Mouse (Mus musculus) embryonic fibroblast, embryonic 13.5 days (primary cell): Measurements from ENCODE around the gene Agk. TPM values are rescaled to one million over a fixed set of nuclear protein-coding genes. Genes with fewer than 3 reads are reported as not detected.

ENCODE experiments used
- H3K27ac ChIP-seq: 2 replicates; pipeline ENCODE4 v1.5.1; 2012; ENCODE audit warnings: low read length, control low read depth, inconsistent platforms; ENCODE audit not compliant: insufficient read depth
- H3K4me1 ChIP-seq: 2 replicates; pipeline ENCODE4 v1.6.1; 2011; ENCODE audit warnings: low read length; ENCODE audit not compliant: control insufficient read depth, insufficient read depth
- H3K4me3 ChIP-seq: 2 replicates; pipeline ENCODE4 v1.5.1; 2011; ENCODE audit warnings: mild to moderate bottlenecking, control low read depth, low read length; ENCODE audit not compliant: insufficient read depth
- CTCF ChIP-seq: IDR thresholded peaks from 2 replicates; pipeline ENCODE4 v1.5.1; 2011; ENCODE audit warnings: mild to moderate bottlenecking, control low read depth, low read length, moderate library complexity, borderline replicate concordance; ENCODE audit not compliant: insufficient read depth
- POLR2A ChIP-seq: IDR thresholded peaks from 2 replicates; pipeline ENCODE4 v1.6.1; 2011; ENCODE audit warnings: low read depth, mild to moderate bottlenecking, control low read depth, low read length, moderate library complexity
- polyA plus RNA-seq: library from polyadenylated mRNA; stranded (reverse); fragments of >200 nt; gene quantifications from 2 replicates; pipeline ENCODE4 v1.2.4, GENCODE M21; 2011; ENCODE audit warnings: low read depth; ENCODE audit not compliant: missing spikeins, insufficient read length

Gene Agk
- 18.3 and 21.3 TPM in 2 replicates for polyA plus RNA-seq

- H3K4me1 ChIP-seq = peaks cover 4% of the 10 kb centered on the region; the same call in 1 of the 2 replicates
- H3K4me3 ChIP-seq = peak within 1 kb of the TSS; percentile 82
- TF ChIP-seq CTCF = no peak
- peak; percentile 89 for TF ChIP-seq POLR2A
- peak within 1 kb of the TSS; percentile 77 for H3K27ac ChIP-seq
Measured at GRCm38 (mm10) chr6:40324897-40325841, at the start of gene Agk. Gene Agk (plus strand): TSS chr6:40325172.

GRCm38 (mm10) chr6:40300707-40301106 is 24.3 kb upstream of the Agk start:
- Histone ChIP-seq H3K4me1 (no peaks in the 10 kb centered on the region), H3K27ac (no peak overlapping the region), H3K4me3 (no peak overlapping the region)
- TF ChIP-seq POLR2A (no peak), CTCF (no peak)

GRCm38 (mm10) chr6:40303379-40303778 is 21.6 kb upstream of the Agk start:
- Histone ChIP-seq H3K4me1 (no peaks in the 10 kb centered on the region), H3K27ac (no peak overlapping the region), H3K4me3 (no peak overlapping the region)
- TF ChIP-seq POLR2A = no peak
- TF ChIP-seq CTCF = peak; percentile 20; the same call in 1 of the 2 replicates

- Histone ChIP-seq H3K4me3 (no peak overlapping the region), H3K4me1 (no peaks in the 10 kb centered on the region), H3K27ac (no peak overlapping the region)
- TF ChIP-seq POLR2A (no peak), CTCF (no peak)
Measured at GRCm38 (mm10) chr6:40304972-40305371, 20.0 kb upstream of the Agk start.

- H3K4me3 ChIP-seq = peak overlapping the region; percentile 35
- peaks cover 4% of the 10 kb centered on the region; the same call in 1 of the 2 replicates for H3K4me1 ChIP-seq
- H3K27ac ChIP-seq = no peak overlapping the region
- no peak for TF ChIP-seq CTCF
- TF ChIP-seq POLR2A = no peak
Measured at GRCm38 (mm10) chr6:40326341-40326740, 1.4 kb downstream of the Agk start.

GRCm38 (mm10) chr6:40333497-40333896 is 8.5 kb downstream of the Agk start:
- Histone ChIP-seq H3K27ac (no peak overlapping the region), H3K4me3 (no peak overlapping the region), H3K4me1 (no peaks in the 10 kb centered on the region)
- TF ChIP-seq POLR2A = no peak
- TF ChIP-seq CTCF = no peak

GRCm38 (mm10) chr6:40336735-40337731 is 12.1 kb downstream of the Agk start:
- no peak for TF ChIP-seq CTCF
- no peak for TF ChIP-seq POLR2A
- Histone ChIP-seq H3K4me1 (no peaks in the 10 kb centered on the region), H3K4me3 (no peak overlapping the region), H3K27ac (no peak overlapping the region)

GRCm38 (mm10) chr6:40346959-40347771 is 22.2 kb downstream of the Agk start:
- Histone ChIP-seq H3K4me1 (no peaks in the 10 kb centered on the region), H3K27ac (no peak overlapping the region)
- TF ChIP-seq CTCF (no peak), POLR2A (no peak)

GRCm38 (mm10) chr6:40347772-40348111 is 22.8 kb downstream of the Agk start:
- Histone ChIP-seq H3K4me3 (no peak overlapping the region), H3K27ac (no peak overlapping the region), H3K4me1 (no peaks in the 10 kb centered on the region)
- no peak for TF ChIP-seq POLR2A
- no peak for TF ChIP-seq CTCF

More at GRCm38 (mm10) chr6:40346959-40347771, 22.2 kb downstream of the Agk start:
- H3K4me3 ChIP-seq = no peak overlapping the region
